Mouse (Mus musculus) liver, adult 2 months (tissue): ENCODE data around the gene Defb48. TPM values are rescaled to one million over a fixed set of nuclear protein-coding genes. Genes with fewer than 3 reads are reported as not detected.

ENCODE experiments used
- DNase-seq: peaks from one replicate; pipeline ENCODE4 v3.0.0-alpha.2; 2011; ENCODE audit warnings: low read depth, low spot score; ENCODE audit errors: extremely low read depth
- H3K27ac ChIP-seq: fragments of 200-500 bp; replicated peaks from 2 replicates; pipeline ENCODE4 v1.5.1; 2012; ENCODE audit warnings: low read depth, mild to moderate bottlenecking, control low read depth, inconsistent platforms, low read length; ENCODE audit not compliant: insufficient read depth
- H3K27me3 ChIP-seq: fragments of 200-500 bp; 2 replicates; pipeline ENCODE4 v1.6.1; 2012; ENCODE audit warnings: mild to moderate bottlenecking, moderate library complexity, low read length, inconsistent platforms; ENCODE audit not compliant: control insufficient read depth, insufficient read depth
- H3K36me3 ChIP-seq: fragments of 200-500 bp; 2 replicates; pipeline ENCODE4 v1.6.1; 2012; ENCODE audit warnings: low read length, inconsistent platforms; ENCODE audit not compliant: control insufficient read depth, insufficient read depth
- H3K4me1 ChIP-seq: fragments of 200-500 bp; 2 replicates; pipeline ENCODE4 v1.6.1; 2011; ENCODE audit warnings: low read length; ENCODE audit not compliant: control insufficient read depth, insufficient read depth
- H3K4me3 ChIP-seq: fragments of 200-500 bp; 2 replicates; pipeline ENCODE4 v1.5.1; 2011; ENCODE audit warnings: low read depth, mild to moderate bottlenecking, control low read depth, low read length, moderate library complexity; ENCODE audit not compliant: insufficient read depth
- H3K79me2 ChIP-seq: fragments of 200-500 bp; 2 replicates; pipeline ENCODE4 v1.6.1; 2012; ENCODE audit warnings: inconsistent platforms, mild to moderate bottlenecking, low read length, moderate library complexity; ENCODE audit not compliant: control insufficient read depth, insufficient read depth
- H3K9ac ChIP-seq: fragments of 200-500 bp; 2 replicates; pipeline ENCODE4 v1.6.1; 2012; ENCODE audit warnings: low read depth, mild to moderate bottlenecking, control low read depth, inconsistent platforms, low read length
- CTCF ChIP-seq: fragments of 200-500 bp; IDR thresholded peaks from 2 replicates; pipeline ENCODE4 v1.5.1; 2011; ENCODE audit warnings: low read depth, low read length, control low read depth
- POLR2A ChIP-seq: fragments of 200-500 bp; IDR thresholded peaks from 2 replicates; pipeline ENCODE4 v1.6.1; 2011; ENCODE audit warnings: low read length, control low read depth; ENCODE audit not compliant: insufficient read depth; ENCODE audit errors: extremely low read depth
- WGBS: fragments of 180-500 bp; shearing (Covaris S2); methylation state at CpG from one replicate; pipeline ENCODE4 v1.1.7; 2018; 5-methylcytosine and 5-hydroxymethylcytosine counted together
- polyA plus RNA-seq: library from polyadenylated mRNA; depleted of rRNA; stranded (reverse); fragments of >200 nt; gene quantifications from 2 replicates; pipeline ENCODE4 v1.2.3, GENCODE M21; 2012; rRNA removed
- total RNA-seq: library from RNA; depleted of rRNA; stranded (reverse); fragments of >200 nt; gene quantifications from 2 replicates; pipeline ENCODE4 v1.2.3, GENCODE M21; 2014; rRNA removed

Defb48 gene
- total RNA-seq (not detected in 2 replicates), polyA plus RNA-seq (not detected in 2 replicates)

- DNase-seq: no peak
- H3K4me1 ChIP-seq: no peaks in the 10 kb centered on the region
- H3K36me3 ChIP-seq: no peaks in the 10 kb centered on the region
- no peak within 1 kb of the TSS for H3K27ac ChIP-seq
- no peaks in the 10 kb centered on the region for H3K27me3 ChIP-seq
- TF ChIP-seq POLR2A (no peak), CTCF (no peak)
- H3K4me3 ChIP-seq: no peak within 1 kb of the TSS
- no peaks in the 10 kb centered on the region for H3K79me2 ChIP-seq
- H3K9ac ChIP-seq: no peak within 1 kb of the TSS
- 69% methylated on average over 1 of the region's 1 CpGs for WGBS
Observed at GRCm38 (mm10) chr14:62984410-62984809, at the start of gene Defb48. Gene Defb48 (minus strand): TSS chr14:62984510.

GRCm38 (mm10) chr14:63020524-63021156 is 36.3 kb upstream of the Defb48 start:
- TF ChIP-seq CTCF (no peak), POLR2A (no peak)
- WGBS: 51% methylated on average over 6 of the region's 6 CpGs
- H3K27ac ChIP-seq: no peak overlapping the region
- H3K79me2 ChIP-seq: no peaks in the 10 kb centered on the region
- no peak for DNase-seq
- H3K4me3 ChIP-seq: no peak overlapping the region
- no peaks in the 10 kb centered on the region for H3K4me1 ChIP-seq
- no peaks in the 10 kb centered on the region for H3K36me3 ChIP-seq
- H3K27me3 ChIP-seq: no peaks in the 10 kb centered on the region
- H3K9ac ChIP-seq: no peak overlapping the region

- H3K36me3 ChIP-seq: no peaks in the 10 kb centered on the region
- H3K4me1 ChIP-seq: no peaks in the 10 kb centered on the region
- no peak for DNase-seq
- no peak overlapping the region for H3K27ac ChIP-seq
- H3K9ac ChIP-seq: no peak overlapping the region
- no peaks in the 10 kb centered on the region for H3K79me2 ChIP-seq
- no peak for TF ChIP-seq CTCF
- TF ChIP-seq POLR2A: no peak
- no peaks in the 10 kb centered on the region for H3K27me3 ChIP-seq
- WGBS: 79% methylated on average over 4 of the region's 4 CpGs
- H3K4me3 ChIP-seq: no peak overlapping the region
Observed at GRCm38 (mm10) chr14:63014667-63015066, 30.4 kb upstream of the Defb48 start.

GRCm38 (mm10) chr14:63013082-63013481 is 28.8 kb upstream of the Defb48 start:
- no peak for DNase-seq
- H3K4me3 ChIP-seq: no peak overlapping the region
- no peaks in the 10 kb centered on the region for H3K27me3 ChIP-seq
- TF ChIP-seq CTCF (no peak), POLR2A (no peak)
- H3K27ac ChIP-seq: no peak overlapping the region
- H3K36me3 ChIP-seq: no peaks in the 10 kb centered on the region
- no peak overlapping the region for H3K9ac ChIP-seq
- H3K79me2 ChIP-seq: no peaks in the 10 kb centered on the region
- 71% methylated on average over 4 of the region's 4 CpGs for whole genome bisulfite sequencing
- no peaks in the 10 kb centered on the region for H3K4me1 ChIP-seq

- Histone ChIP-seq H3K36me3 (no peaks in the 10 kb centered on the region), H3K4me3 (no peak within 1 kb of the TSS), H3K27me3 (no peaks in the 10 kb centered on the region), H3K27ac (no peak within 1 kb of the TSS), H3K9ac (no peak within 1 kb of the TSS), H3K4me1 (no peaks in the 10 kb centered on the region), H3K79me2 (no peaks in the 10 kb centered on the region)
- no peak for DNase-seq
- TF ChIP-seq POLR2A: no peak
- TF ChIP-seq CTCF: no peak
- 95% methylated on average over 5 of the region's 5 CpGs for WGBS
Observed at GRCm38 (mm10) chr14:63011471-63011870, 27.2 kb upstream of the Defb48 start, which contains the start of gene Defb43. Gene Defb43 (plus strand): TSS chr14:63011771.

GRCm38 (mm10) chr14:63002588-63002987 is 18.3 kb upstream of the Defb48 start:
- Histone ChIP-seq H3K27ac (no peak overlapping the region), H3K4me1 (no peaks in the 10 kb centered on the region), H3K27me3 (no peaks in the 10 kb centered on the region), H3K36me3 (no peaks in the 10 kb centered on the region), H3K79me2 (no peaks in the 10 kb centered on the region), H3K4me3 (no peak overlapping the region), H3K9ac (no peak overlapping the region)
- whole genome bisulfite sequencing: 41% methylated on average over 2 of the region's 2 CpGs
- DNase-seq: no peak
- TF ChIP-seq CTCF: no peak
- TF ChIP-seq POLR2A: no peak
